Mouse (Mus musculus): Measurements from ENCODE around the gene Ninj1. TPM values are rescaled to one million over a fixed set of nuclear protein-coding genes. Genes with fewer than 3 reads are reported as not detected.

The Ninj1 gene
- polyA plus RNA-seq, 1 experiment from 2014 or later = 22.3 TPM

DNA sequence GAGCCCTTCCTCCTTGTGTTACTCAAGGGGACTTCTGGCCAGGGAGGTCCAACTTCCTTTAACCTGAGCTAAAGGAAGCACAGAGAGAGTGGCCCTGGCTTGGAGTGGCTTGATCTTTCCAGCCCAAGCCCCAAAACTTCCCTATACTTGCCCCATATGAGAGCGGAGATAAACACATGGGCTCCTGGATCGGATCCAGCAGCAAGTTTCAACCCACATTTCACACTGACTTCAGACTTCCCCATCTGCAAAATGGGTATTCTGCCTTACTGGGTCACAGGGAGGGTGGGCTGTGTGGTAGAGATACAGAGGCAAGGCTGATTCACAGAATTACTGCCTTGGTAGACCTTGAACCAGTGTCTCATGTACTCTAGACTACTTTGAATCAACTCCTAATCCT is 56.2 kb downstream of the Ninj1 start:
- Histone ChIP-seq H3K9ac (ENCODE audit: low read depth, low read length) (no peak overlapping the region), H3K9me3 (replicated peaks; ENCODE audit: control insufficient read depth, low read length, poor library complexity, severe bottlenecking) (no peaks in the 10 kb centered on the region), H3K4me2 (ENCODE audit: low read length) (no peak overlapping the region), H3K27me3 (ENCODE audit: control insufficient read depth, insufficient read depth, low read depth, low read length) (peaks cover 21% of the 10 kb centered on the region), H3K4me3 (ENCODE audit: low read depth, low read length) (no peak overlapping the region), H3K4me1 (ENCODE audit: control insufficient read depth, insufficient read depth, low read length) (peaks cover 2% of the 10 kb centered on the region; the same call in 1 of the 2 replicates), H3K27ac (ENCODE audit: low read length) (no peak overlapping the region), H3K36me3 (ENCODE audit: control insufficient read depth, insufficient read depth, low read length) (no peaks in the 10 kb centered on the region)
- 95% methylated on average over 2 of the region's 2 CpGs for WGBS
- ATAC-seq = no peak

GRCm38 (mm10) chr13:49245251-49245650 is 58.0 kb downstream of the Ninj1 start:
- no peaks in the 10 kb centered on the region for H3K9me3 ChIP-seq (replicated peaks; ENCODE audit: control insufficient read depth, low read length, poor library complexity, severe bottlenecking)
- 57% methylated on average over 4 of the region's 4 CpGs for WGBS

More at GRCm38 (mm10) chr13:49245251-49245650, 58.0 kb downstream of the Ninj1 start:
- H3K36me3 ChIP-seq (ENCODE audit: control insufficient read depth, insufficient read depth, low read length) = no peaks in the 10 kb centered on the region
- H3K4me3 ChIP-seq (ENCODE audit: low read depth, low read length) = no peak overlapping the region
- H3K27ac ChIP-seq (ENCODE audit: low read length) = no peak overlapping the region
- H3K4me1 ChIP-seq (ENCODE audit: control insufficient read depth, insufficient read depth, low read length) = peaks cover 2% of the 10 kb centered on the region; the same call in 1 of the 2 replicates
- H3K4me2 ChIP-seq (ENCODE audit: low read length) = no peak overlapping the region
- H3K9ac ChIP-seq (ENCODE audit: low read depth, low read length) = no peak overlapping the region
- no peak for ATAC-seq
- H3K27me3 ChIP-seq (ENCODE audit: control insufficient read depth, insufficient read depth, low read depth, low read length) = peaks cover 23% of the 10 kb centered on the region

Other genes with a start within 250 kb of the Ninj1 start
- 9.6 and 10.0 TPM in 2 replicates for gene Fam120a, start 219.5 kb upstream of the Ninj1 start, polyA plus RNA-seq (2015; fragmentation: Nextera tagmentation; extraction: Ambion mirVana)
- gene Wnk2, start 39.5 kb upstream of the Ninj1 start, polyA plus RNA-seq (2015; fragmentation: Nextera tagmentation; extraction: Ambion mirVana) = 20.8 TPM in 2 replicates
- 26.5 and 27.6 TPM in 2 replicates for gene Card19, start 28.6 kb downstream of the Ninj1 start, polyA plus RNA-seq (2015; fragmentation: Nextera tagmentation; extraction: Ambion mirVana)
- gene Susd3, start 61.2 kb downstream of the Ninj1 start, polyA plus RNA-seq (2015; fragmentation: Nextera tagmentation; extraction: Ambion mirVana) = 0.38 and 0.68 TPM in 2 replicates
- gene Fgd3, start 132.8 kb downstream of the Ninj1 start, polyA plus RNA-seq (2015; fragmentation: Nextera tagmentation; extraction: Ambion mirVana) = 2.7 and 3.2 TPM in 2 replicates
- gene Bicd2, start 154.1 kb downstream of the Ninj1 start, polyA plus RNA-seq (2015; fragmentation: Nextera tagmentation; extraction: Ambion mirVana) = 26.2 and 28.3 TPM in 2 replicates
- 13.2 and 14.1 TPM in 2 replicates for gene Ippk, start 233.8 kb downstream of the Ninj1 start, polyA plus RNA-seq (2015; fragmentation: Nextera tagmentation; extraction: Ambion mirVana)